Mouse (Mus musculus): ENCODE measurements around the gene Syngr1.

Gene Syngr1

GRCm38 (mm10) chr15:80119076-80119475, 27.9 kb downstream of the Syngr1 start:
- DNase-seq, result peak; percentile 60

- peak; percentile 99 for DNase-seq
Observed at GRCm38 (mm10) chr15:80121721-80122325, 30.7 kb downstream of the Syngr1 start.

- peak; percentile 58 for DNase-seq
Observed at GRCm38 (mm10) chr15:80122431-80122830, 31.3 kb downstream of the Syngr1 start.

GRCm38 (mm10) chr15:80124651-80125050, 33.5 kb downstream of the Syngr1 start:
- no peak for DNase-seq

- no peak for DNase-seq
Observed at GRCm38 (mm10) chr15:80127191-80127590, 36.1 kb downstream of the Syngr1 start.

GRCm38 (mm10) chr15:80129982-80130381, 38.8 kb downstream of the Syngr1 start:
- no peak for DNase-seq

GRCm38 (mm10) chr15:80130689-80131088, 39.6 kb downstream of the Syngr1 start:
- no peak for DNase-seq

- DNase-seq, result peak; percentile 85
Observed at GRCm38 (mm10) chr15:80131421-80131820, 40.3 kb downstream of the Syngr1 start.

- no peak for DNase-seq
Observed at GRCm38 (mm10) chr15:80132452-80132851, 41.3 kb downstream of the Syngr1 start.

GRCm38 (mm10) chr15:80132993-80133586, 42.0 kb downstream of the Syngr1 start, which contains the start of gene Tab1:
Gene Tab1, plus strand, starts transcription at chr15:80133127.
- DNase-seq, result peak; percentile 93

GRCm38 (mm10) chr15:80133682-80134449, 42.7 kb downstream of the Syngr1 start:
- DNase-seq, result no peak

GRCm38 (mm10) chr15:80134450-80134847, 43.3 kb downstream of the Syngr1 start:
- DNase-seq, result no peak

- DNase-seq, result no peak
Observed at GRCm38 (mm10) chr15:80135499-80135898, 44.4 kb downstream of the Syngr1 start.

GRCm38 (mm10) chr15:80136645-80137044, 45.5 kb downstream of the Syngr1 start:
- DNase-seq, result no peak

GRCm38 (mm10) chr15:80137945-80138791, 47.0 kb downstream of the Syngr1 start:
- DNase-seq, result no peak

GRCm38 (mm10) chr15:80140302-80140701, 49.2 kb downstream of the Syngr1 start:
- no peak for DNase-seq

- no peak for DNase-seq
Observed at GRCm38 (mm10) chr15:80140878-80141277, 49.7 kb downstream of the Syngr1 start.

- no peak for DNase-seq
Observed at GRCm38 (mm10) chr15:80142130-80142529, 51.0 kb downstream of the Syngr1 start.

- DNase-seq, result no peak
Observed at GRCm38 (mm10) chr15:80143760-80144159, 52.6 kb downstream of the Syngr1 start.

- DNase-seq, result no peak
Observed at GRCm38 (mm10) chr15:80145397-80145796, 54.3 kb downstream of the Syngr1 start.

GRCm38 (mm10) chr15:80146153-80146552, 55.0 kb downstream of the Syngr1 start:
- DNase-seq, result no peak

GRCm38 (mm10) chr15:80147090-80147489, 56.0 kb downstream of the Syngr1 start:
- no peak for DNase-seq

GRCm38 (mm10) chr15:80147511-80147910, 56.4 kb downstream of the Syngr1 start:
- no peak for DNase-seq
